Mouse (Mus musculus): ENCODE data around the gene Tusc2. TPM values are rescaled to one million over a fixed set of nuclear protein-coding genes. Genes with fewer than 3 reads are reported as not detected.

The Tusc2 gene
- total RNA-seq, 2 experiments from 2014 or later = 86.5 to 94.7 TPM

GRCm38 (mm10) chr9:107581584-107581983, 18.5 kb downstream of the Tusc2 start:
- intact Hi-C loops (cut with DNase I) = no loop called here

GRCm38 (mm10) chr9:107582509-107583062, 19.5 kb downstream of the Tusc2 start:
- intact Hi-C loops (cut with DNase I) = no loop called here
- no peak for DNase-seq (ENCODE audit: low spot score in 2 of 2)

More at GRCm38 (mm10) chr9:107581584-107581983, 18.5 kb downstream of the Tusc2 start:
- DNase-seq (ENCODE audit: low spot score in 2 of 2) = no peak

GRCm38 (mm10) chr9:107583174-107583573, 20.1 kb downstream of the Tusc2 start:
- DNase-seq (ENCODE audit: low spot score in 2 of 2) = no peak
- intact Hi-C loops (cut with DNase I) = no loop called here

GRCm38 (mm10) chr9:107586504-107586903, 23.4 kb downstream of the Tusc2 start:
- no peak for DNase-seq (ENCODE audit: low spot score in 2 of 2)
- intact Hi-C loops (cut with DNase I) = no loop called here

DNA sequence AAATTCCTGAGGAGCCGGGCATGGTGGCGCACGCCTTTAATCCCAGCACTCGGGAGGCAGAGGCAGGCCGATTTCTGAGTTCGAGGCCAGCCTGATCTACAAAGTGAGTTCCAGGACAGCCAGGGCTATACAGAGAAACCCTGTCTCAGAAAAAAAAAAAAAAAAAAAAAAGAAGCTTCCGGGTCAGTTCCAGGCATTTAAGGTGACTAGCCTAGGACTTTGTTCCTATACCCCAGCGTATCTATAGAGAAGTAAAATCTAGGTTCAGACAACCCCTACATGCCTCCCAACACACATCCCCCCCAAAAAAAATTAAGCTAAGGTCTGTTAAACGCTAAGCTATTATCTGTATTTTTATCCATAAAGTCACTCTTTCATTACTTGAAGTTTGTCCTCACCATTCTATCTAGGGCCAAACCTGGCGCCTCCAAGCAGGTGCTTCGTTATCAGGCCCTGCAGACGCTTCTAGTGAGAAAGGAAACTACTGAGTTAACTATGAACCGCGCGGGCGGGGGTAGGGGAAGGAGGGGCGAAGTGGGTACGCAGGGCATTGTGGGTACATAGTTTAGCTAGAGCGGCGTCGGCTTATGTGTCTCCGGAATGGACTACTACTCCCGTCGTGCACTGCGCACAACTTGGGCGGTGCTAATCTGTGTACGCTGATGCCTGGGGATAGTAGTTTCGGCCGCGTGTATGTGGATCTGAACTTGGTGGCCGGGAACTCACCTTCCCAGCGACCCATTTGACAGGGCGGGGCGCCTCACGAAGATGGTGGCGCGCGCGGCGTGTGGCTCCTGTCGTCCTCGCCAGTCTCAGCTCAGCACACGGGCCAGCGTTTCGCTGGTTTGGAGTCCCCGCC, 24.1 kb downstream of the Tusc2 start, which contains the start of gene Ifrd2:
Ifrd2 (plus strand) TSS at position 669 of the 859 bp plus-strand sequence.
- peak; percentile 97 to 100 for DNase-seq (ENCODE audit: low spot score in 2 of 2)
- intact Hi-C loops (cut with DNase I) = no loop called here

DNA sequence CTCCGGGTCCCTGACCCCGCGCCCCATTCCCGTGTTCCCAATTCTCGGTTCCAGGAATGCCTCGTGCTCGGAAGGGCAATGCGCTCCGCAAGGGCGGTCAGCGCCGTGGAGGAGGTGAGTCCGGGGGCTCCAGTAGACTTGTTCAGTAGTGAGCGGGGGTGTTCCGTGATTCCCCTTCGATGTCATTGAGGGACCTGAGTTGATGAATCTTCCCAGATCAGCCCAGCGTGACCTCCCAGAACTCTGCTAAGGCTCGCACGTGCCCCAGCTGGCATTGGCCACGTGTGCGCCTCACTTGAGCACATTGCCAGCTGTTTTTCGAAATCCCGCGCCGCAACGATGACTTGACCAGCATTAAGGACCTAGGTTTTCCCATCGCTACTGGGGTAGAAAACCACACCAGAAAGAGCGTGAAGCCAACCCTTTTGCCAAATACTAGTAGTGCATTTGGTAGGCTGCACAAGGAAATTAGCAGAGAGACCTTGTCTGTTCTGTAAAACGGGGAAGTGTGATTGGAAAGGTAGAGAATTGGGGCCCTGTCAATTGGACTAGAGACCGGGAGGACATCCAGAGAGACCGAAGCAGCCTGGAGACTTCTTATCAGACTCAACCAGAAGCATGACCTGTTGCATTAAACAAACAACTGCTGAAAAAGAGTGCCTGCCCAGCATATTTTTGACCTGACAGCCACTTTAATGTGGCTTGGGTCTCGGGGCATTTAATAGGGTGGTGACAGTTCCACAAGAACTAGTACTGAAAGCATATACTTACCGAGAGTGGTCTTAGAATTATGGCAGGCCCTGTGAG, 25.0 kb downstream of the Tusc2 start:
- peak in 1 of 2 experiments; percentile 48 for DNase-seq (ENCODE audit: low spot score in 2 of 2)
- intact Hi-C loops (cut with DNase I) = no loop called here

DNA sequence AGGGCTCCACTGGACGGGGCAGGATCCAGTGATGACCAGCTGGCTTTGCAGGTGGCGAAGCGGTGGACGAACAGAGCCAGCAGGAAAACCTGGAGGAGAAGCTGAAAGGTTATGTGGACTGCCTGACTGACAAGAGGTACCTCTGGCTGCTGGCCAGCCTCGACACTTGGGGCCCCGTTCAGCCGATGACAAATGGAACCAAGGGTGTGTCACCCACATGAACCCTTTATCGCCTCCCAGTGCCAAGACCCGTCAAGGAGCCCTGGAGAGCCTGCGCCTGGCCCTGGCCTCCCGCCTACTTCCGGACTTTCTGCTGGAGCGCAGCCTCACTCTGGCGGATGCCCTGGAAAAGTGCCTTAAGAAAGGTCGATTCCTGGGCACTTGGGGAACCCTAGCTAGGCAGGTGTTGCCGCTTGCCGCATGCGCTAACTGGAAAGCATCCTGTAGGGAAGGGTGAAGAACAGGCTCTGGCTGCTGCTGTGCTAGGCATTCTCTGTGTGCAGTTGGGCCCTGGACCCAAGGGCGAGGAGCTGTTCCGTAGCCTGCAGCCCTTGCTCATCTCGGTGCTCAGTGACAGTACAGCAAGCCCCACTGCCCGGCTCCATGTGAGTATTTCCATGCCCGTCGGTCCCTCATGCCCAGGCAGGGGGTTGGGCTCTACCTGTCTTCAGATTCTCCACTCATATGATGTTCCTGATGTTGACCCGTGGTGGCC, 27.2 kb downstream of the Tusc2 start:
- intact Hi-C loops (cut with DNase I) = no loop called here
- DNase-seq (ENCODE audit: low spot score in 2 of 2) = no peak

DNA sequence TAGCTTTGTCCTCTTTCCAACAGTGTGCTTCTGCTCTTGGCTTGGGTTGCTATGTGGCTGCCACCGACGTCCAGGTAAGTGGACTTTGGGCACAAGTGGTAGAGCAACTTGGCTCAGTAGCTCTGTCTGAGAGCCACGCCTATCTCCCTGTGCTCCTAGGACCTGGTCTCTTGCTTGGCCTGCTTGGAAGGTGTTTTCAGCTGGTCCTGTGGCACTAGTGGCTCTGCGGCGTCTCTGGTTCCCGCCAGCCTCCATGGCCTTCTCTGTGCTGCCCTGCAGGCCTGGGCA, 27.7 kb downstream of the Tusc2 start:
- DNase-seq (ENCODE audit: low spot score in 2 of 2) = no peak
- intact Hi-C loops (cut with DNase I) = no loop called here

GRCm38 (mm10) chr9:107593101-107593976, 30.3 kb downstream of the Tusc2 start:
- no peak for DNase-seq (ENCODE audit: low spot score in 2 of 2)
- intact Hi-C loops (cut with DNase I) = no loop called here

GRCm38 (mm10) chr9:107594281-107595062, 31.4 kb downstream of the Tusc2 start:
- intact Hi-C loops (cut with DNase I) = no loop called here
- DNase-seq (ENCODE audit: low spot score in 2 of 2) = no peak

DNA sequence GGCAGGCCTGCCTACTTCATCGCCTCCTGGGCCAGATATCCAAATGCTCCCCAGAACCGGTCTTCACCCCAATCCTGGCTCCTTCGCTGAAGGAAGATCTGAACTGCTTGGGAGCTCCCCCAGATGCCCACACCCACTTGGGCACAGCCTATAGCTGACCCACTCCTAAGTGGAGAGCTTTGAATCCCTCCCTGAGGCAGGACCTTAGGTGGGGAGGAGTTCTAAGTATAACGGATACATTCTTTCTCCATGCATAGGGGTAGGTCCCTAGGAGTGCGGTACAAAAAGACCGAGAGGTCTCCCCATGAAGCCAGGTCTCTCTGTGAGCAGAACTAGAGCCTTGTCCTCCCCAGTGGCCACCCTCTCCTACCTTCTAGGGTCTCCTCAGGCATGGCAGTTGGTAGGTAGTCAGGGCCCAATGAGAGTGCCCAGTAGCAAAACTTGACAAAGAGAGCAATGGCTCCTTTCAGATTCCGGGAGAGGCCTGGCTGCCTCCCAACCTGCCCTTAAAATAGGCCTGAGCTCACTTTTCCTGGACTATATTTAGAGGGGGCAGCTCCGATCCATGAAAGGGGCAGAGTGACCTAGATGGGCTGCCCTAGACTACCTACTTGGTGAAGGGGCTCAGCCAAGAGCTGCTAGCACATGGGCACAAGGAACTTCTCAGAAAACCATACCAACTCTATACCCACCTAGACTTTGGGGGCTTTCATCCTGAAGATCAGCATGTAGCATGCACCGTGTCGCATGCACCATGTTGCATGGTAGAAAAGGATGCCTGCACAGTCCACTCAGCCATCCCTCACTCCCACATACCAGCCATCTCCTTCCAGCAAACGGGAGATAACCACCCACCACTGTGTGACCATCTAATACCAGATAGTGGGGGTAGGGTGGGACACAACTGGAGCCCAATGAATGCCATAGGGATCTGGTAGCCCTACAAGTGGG, 33.8 kb downstream of the Tusc2 start:
- intact Hi-C loops (cut with DNase I) = no loop called here
- DNase-seq (ENCODE audit: low spot score in 2 of 2) = no peak

DNA sequence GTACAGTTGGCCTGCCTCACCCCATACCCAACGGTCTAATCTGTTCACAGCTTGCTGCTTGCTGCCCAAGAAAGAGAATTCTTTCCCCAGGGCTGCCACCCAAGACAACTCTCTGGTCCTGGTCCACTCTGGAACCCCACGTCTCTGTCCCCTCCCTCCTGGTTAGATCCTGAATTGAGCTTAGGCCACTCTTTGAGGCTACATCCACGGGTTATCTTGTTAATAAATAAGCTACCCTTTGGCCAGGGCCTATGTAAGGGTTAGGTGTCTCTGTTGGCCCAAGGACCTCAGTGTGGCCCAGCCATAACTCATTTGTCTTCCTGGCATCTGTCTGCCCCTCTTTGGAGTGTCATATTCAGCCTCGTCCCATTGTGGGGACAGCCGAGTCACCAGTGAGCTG, 35.3 kb downstream of the Tusc2 start:
- no peak for DNase-seq (ENCODE audit: low spot score in 2 of 2)
- intact Hi-C loops (cut with DNase I) = no loop called here

GRCm38 (mm10) chr9:107599433-107599832, 36.4 kb downstream of the Tusc2 start:
- DNase-seq (ENCODE audit: low spot score in 2 of 2) = no peak
- intact Hi-C loops (cut with DNase I) = no loop called here

DNA sequence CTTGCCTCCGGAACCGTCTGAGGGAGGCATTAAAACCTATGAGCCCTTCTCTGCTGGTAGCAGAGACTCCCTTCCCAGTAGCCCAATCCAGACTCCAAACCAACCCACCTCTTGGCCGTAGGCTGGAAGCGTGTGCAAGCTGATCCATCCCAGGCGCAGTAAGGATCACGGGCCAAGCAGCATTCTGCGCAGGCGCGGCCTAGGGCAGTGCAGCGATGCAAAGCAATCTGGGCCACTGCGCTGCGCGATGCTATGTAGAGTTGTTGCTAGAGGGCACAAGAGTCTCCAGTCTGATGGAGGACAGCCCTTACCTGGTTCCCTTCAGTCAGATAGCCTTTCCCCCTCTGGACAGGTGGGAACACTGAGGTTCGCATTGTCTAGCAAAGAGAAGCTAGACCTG, 36.8 kb downstream of the Tusc2 start:
- intact Hi-C loops (cut with DNase I) = loop anchor here (5.0 kb wide), 1 partner anchor 137 kb away; no protein-coding TSS in a partner anchor
- DNase-seq (ENCODE audit: low spot score in 2 of 2) = peak in 1 of 2 experiments; percentile 69

DNA sequence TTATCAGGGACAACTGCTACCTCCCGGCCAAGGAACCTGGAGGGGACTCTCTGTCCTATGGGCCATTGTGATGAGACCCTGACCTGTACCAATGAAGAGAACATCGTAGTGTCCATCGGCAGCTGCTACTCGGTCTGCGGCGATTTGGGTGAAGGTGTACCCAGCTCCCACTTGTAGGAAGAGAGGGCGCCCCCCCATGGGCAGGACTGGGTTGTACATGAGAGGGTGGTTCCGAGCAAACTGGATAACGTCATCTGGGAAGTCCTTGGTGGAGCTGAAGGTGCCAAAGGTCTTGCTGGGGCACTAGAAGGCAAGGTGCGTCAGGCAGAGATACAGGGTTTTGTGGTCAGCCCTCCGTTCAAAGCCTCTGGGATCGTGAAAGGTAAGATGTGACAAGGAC, 37.7 kb downstream of the Tusc2 start:
- intact Hi-C loops (cut with DNase I) = loop anchor here (5.0 kb wide), 1 partner anchor 137 kb away; no protein-coding TSS in a partner anchor
- no peak for DNase-seq (ENCODE audit: low spot score in 2 of 2)

DNA sequence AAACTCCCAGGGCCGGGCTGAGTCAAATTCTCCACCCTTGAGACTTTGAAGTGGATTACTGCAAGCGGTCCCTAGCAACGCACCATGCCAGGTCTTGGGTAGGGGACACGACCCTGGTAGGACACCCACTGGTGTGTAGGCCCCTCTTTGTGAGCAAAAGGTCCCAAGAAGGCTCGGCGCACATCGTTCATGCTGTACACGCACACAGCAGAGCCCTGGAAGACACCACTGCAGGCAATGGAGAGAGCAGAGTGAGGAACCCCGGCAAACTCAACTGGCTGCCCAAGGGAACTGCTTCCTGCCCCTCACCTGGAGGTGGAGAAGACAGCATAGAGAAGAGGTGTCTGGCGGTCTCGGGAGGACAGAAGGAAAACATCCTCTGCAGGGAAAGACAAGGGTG, 38.2 kb downstream of the Tusc2 start:
- no peak for DNase-seq (ENCODE audit: low spot score in 2 of 2)
- intact Hi-C loops (cut with DNase I) = loop anchor here (5.0 kb wide), 1 partner anchor 136 kb away; no protein-coding TSS in a partner anchor
